Mouse (Mus musculus) heart, adult 2 months (tissue): ENCODE results near the gene Ovol3.

ENCODE experiments used
- CTCF ChIP-seq: fragments of 200-600 bp; IDR thresholded peaks from 2 replicates; pipeline ENCODE4 v1.8.1; 2022; ENCODE audit warnings: antibody characterized with exemption, mild to moderate bottlenecking, moderate library complexity
- EP300 ChIP-seq: fragments of 200-500 bp; IDR thresholded peaks from 2 replicates; pipeline ENCODE4 v1.6.1; 2011; ENCODE audit warnings: low read depth, low read length, control low read depth; ENCODE audit not compliant: insufficient read depth
- POLR2A ChIP-seq: fragments of 200-500 bp; IDR thresholded peaks from 2 replicates; pipeline ENCODE4 v1.6.1; 2011; ENCODE audit warnings: mild to moderate bottlenecking, low read depth, low read length, control low read depth; ENCODE audit not compliant: insufficient read depth

DNA sequence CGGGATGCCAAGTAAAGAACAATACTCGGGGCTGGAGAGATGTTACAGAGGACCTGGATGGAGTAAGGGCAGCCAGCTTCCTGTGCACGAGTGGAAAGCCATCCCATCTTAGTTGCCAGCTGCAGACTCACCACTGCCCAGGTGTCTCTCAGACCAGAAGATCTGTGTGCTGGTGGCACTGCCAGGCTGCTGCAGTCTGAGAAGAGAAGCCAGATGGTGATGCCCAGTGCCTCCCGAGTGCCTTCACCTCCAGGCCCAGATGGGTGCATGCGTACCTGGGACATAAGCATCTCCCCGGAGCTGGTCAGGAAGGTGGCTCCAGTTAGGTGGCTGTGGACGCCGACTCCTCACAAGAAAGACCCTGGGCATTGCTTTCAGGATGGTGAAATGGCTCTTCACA, 434 bp downstream of the Ovol3 start:
- TF ChIP-seq CTCF (no peak), EP300 (no peak), POLR2A (no peak)
